Comparison of ENCODE assay signal across 8 mouse cellular contexts in the genomic region with DNA sequence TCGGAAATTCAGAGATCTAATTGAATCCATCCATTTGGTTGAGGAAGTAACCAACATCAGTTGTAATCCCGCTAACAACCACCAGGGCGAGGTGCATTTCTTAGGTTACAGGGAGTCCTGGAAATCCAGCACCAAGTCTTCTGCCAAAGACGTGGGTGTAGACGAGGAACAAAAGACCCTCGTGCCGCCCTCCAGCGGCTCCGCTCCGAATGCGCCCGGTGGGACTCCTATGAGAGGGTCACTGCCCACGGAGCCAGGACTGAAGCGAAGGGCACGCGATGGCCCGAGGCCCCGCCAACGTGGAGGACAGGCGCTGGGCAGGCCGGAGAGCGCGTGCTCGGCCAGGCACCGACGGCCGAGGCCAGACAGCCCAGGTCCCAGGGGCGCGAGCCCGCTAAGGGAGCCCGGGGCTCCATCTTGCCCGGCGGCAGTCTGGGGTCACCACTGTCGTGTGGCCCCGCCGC. TPM values are rescaled to one million over a fixed set of nuclear protein-coding genes. Genes with fewer than 3 reads are reported as not detected.
DNase-seq lines count a peak whose midpoint lies in the region; ATAC-seq and TF ChIP-seq lines count a peak whose summit lies in the region.

No protein-coding gene starts in this region.

- CTCF ChIA-PET in Patski (lab: Charles Lee), result interaction anchor here (1.0 kb wide), 1 partner anchor 10 kb away, joined by 3 read pairs; no protein-coding TSS in a partner anchor

- TF ChIP-seq CTCF in Patski (IDR thresholded peaks at IDR 0.05), result peak; percentile 73

- POLR2A ChIA-PET in Patski (lab: Charles Lee), result no interaction called here

- no peak for DNase-seq in Patski (ENCODE audit: low read depth, low spot score)
- DNase-seq in cerebellum, postnatal 10 days, result peak; percentile 91 to 95
- DNase-seq in frontal cortex, postnatal 25 days (ENCODE audit: low spot score in 2 of 2), result peak; percentile 58 to 64
- DNase-seq in hindbrain, embryonic 14.5 days (ENCODE audit: low spot score), result peak; percentile 90
- peak; percentile 66 to 69 for DNase-seq in layer of hippocampus, postnatal 36 days
- peak; percentile 87 for DNase-seq in lung, postnatal 25 days (ENCODE audit: low spot score)
- DNase-seq in retina, adult 2 months (ENCODE audit: low read depth, low spot score), result peak; percentile 52
- DNase-seq in thymus, postnatal 25 days, result peak; percentile 88

- under 1% methylated on average over 36 of the region's 36 CpGs for WGBS in hindbrain, embryonic 14.5 days

- H3K4me3 ChIP-seq in hindbrain, embryonic 14.5 days (replicated peaks; ENCODE audit: low read length), result peak overlapping the region; percentile 54

- H3K9ac ChIP-seq in hindbrain, embryonic 14.5 days, result peak overlapping the region; percentile 70

- peaks cover 23% of the 10 kb centered on the region for H3K4me1 ChIP-seq in hindbrain, embryonic 14.5 days (replicated peaks; ENCODE audit: control insufficient read depth, insufficient read depth, low read length)

- H3K27me3 ChIP-seq in Patski, result no peaks in the 10 kb centered on the region
- H3K27me3 ChIP-seq in hindbrain, embryonic 14.5 days (ENCODE audit: control insufficient read depth, insufficient read depth, low read length), result no peaks in the 10 kb centered on the region

- no peak for ATAC-seq in Patski
- ATAC-seq in hindbrain, embryonic 14.5 days (ENCODE audit: low FRiP score), result peak; percentile 25

- H3K9me3 ChIP-seq in hindbrain, embryonic 14.5 days (ENCODE audit: control insufficient read depth, low read length), result no peaks in the 10 kb centered on the region

- peak overlapping the region; percentile 94 for H3K27ac ChIP-seq in hindbrain, embryonic 14.5 days

- peaks cover 4% of the 10 kb centered on the region; the same call in 1 of the 2 replicates for H3K36me3 ChIP-seq in hindbrain, embryonic 14.5 days (replicated peaks; ENCODE audit: control insufficient read depth, insufficient read depth)

- H3K4me2 ChIP-seq in hindbrain, embryonic 14.5 days (replicated peaks), result peak overlapping the region; percentile 67

- in situ Hi-C loops in Patski (cut with MboI; ENCODE audit: low pct_unique_long_range_greater_than_20kb), result no loop called here

RNA-seq across cellular contexts. Expression of a gene that starts 1.1 kb away (rescaled TPM):
- 52.7 TPM for polyA plus RNA-seq in Patski (2021)
- 53.0 and 60.8 TPM in 2 replicates for polyA plus RNA-seq in hindbrain, embryonic 14.5 days (2014; fragmentation: Nextera tagmentation; extraction: Ambion mirVana)
- 100 to 1,000 TPM in 1 of 2 experiments, 10 to 100 TPM in 1; 95.1 to 101 TPM for total RNA-seq in layer of hippocampus, postnatal 36 days (2021)
